Mouse (Mus musculus) adrenal gland, postnatal 4 days (tissue): Measurements from ENCODE around the gene E2f3. TPM values are rescaled to one million over a fixed set of nuclear protein-coding genes. Genes with fewer than 3 reads are reported as not detected.

Experiments
- DNase-seq, 2 experiments: peaks; one replicate each; pipeline ENCODE4 v3.0.0; 2021 to 2022; ENCODE audit warnings: low spot score in 2 of 2, mixed read lengths in 2 of 2
- long read RNA-seq, 2 experiments: library from polyadenylated mRNA; stranded (forward); transcript quantifications; one replicate each; pipeline ENCODE4 v2.0.0; 2021
- total RNA-seq, 2 experiments: library from RNA; stranded (reverse); gene quantifications; 2 replicates each; pipeline ENCODE4 v1.2.3; 2021

Gene E2f3
- total RNA-seq = 10 to 100 TPM; 17.2 to 20.3 TPM
- long read RNA-seq, experiment 1, full-length matches to known transcripts = 3 of 7 reads
- long read RNA-seq, experiment 1, partial matches to known transcripts = 0 of 7 reads
- long read RNA-seq, experiment 1, other reads (novel, unspliced or antisense) = 4 of 7 reads
- long read RNA-seq, experiment 2, partial matches to known transcripts = 1 of 8 reads
- long read RNA-seq, experiment 2, other reads (novel, unspliced or antisense) = 7 of 8 reads

DNA sequence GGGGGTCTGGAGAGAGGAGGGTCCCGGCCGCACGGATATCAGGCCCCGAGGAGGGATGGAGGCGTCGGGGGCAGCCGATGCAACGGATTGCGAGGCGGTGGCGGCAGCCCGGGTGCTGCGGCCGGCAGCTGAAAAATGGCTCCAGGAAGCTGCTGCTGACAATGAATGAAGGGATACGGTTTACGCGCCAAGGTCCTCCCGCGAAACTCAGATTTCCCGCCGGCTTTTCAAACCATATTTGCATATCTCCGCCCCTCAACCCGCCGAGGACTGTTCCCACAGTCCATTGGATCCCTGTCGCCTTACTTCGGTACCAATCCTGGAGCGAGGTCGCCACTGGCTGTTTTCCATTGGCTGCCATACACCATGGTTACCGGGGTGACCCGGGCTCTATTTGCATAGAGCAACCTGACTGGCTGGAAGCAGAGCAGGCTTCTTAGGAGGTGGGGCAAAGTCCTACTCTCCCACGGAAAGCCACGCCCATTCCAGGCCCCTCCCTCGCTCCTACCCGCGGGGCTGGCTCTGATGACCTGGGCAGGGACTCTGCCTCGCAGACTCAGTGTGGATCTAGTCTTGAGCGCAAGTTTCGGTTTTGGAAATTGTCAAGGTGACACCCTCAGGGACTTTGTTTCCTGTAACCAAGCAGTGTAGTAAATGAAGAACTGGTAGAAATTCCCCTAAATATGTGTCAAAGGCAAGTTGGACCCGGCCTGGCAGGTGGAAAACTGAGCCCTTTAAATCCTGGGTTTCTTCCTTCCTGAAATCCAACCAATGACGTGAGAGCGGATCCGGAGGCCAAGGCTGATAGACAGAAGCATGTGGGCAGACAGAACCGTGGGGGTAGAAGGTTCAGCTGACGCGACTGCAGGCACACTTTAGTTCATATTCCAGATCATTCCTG is at the start of gene E2f3:
Gene E2f3, minus strand, starts transcription at position 209 of the 901 bp plus-strand sequence.
- DNase-seq = peak; percentile 93 to 97

GRCm38 (mm10) chr13:30034540-30034939 is 48.7 kb upstream of the E2f3 start:
- no peak for DNase-seq

- DNase-seq = no peak
Observed at GRCm38 (mm10) chr13:30031684-30032335, 45.9 kb upstream of the E2f3 start.

- DNase-seq = no peak
Observed at GRCm38 (mm10) chr13:30027841-30028240, 42.0 kb upstream of the E2f3 start.

- DNase-seq = no peak
Observed at GRCm38 (mm10) chr13:30022487-30022886, 36.6 kb upstream of the E2f3 start.

- no peak for DNase-seq
Observed at GRCm38 (mm10) chr13:30018573-30018972, 32.7 kb upstream of the E2f3 start.

GRCm38 (mm10) chr13:30017611-30018010 is 31.7 kb upstream of the E2f3 start:
- no peak for DNase-seq

- DNase-seq = no peak
Observed at GRCm38 (mm10) chr13:30014576-30014975, 28.7 kb upstream of the E2f3 start.

DNA sequence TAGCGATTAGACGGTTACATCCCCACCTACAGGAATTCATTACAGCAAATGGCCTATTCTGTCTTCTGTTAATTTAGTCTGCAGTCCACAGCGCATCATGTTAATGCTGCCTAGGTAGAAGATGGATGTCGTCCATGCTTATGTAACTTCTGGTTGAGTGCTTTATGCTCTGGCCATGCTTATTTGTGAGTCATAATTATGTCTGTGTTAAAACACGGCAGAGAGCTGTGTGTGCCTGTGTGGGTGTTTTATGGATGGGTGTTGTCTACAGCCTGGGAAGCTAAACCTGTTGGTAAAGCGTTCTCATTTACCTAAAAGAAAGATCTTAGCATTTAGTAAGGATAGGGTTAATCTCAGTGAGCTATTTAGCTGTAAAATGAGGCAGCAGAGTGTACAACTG is 26.4 kb upstream of the E2f3 start:
- no peak for DNase-seq

DNA sequence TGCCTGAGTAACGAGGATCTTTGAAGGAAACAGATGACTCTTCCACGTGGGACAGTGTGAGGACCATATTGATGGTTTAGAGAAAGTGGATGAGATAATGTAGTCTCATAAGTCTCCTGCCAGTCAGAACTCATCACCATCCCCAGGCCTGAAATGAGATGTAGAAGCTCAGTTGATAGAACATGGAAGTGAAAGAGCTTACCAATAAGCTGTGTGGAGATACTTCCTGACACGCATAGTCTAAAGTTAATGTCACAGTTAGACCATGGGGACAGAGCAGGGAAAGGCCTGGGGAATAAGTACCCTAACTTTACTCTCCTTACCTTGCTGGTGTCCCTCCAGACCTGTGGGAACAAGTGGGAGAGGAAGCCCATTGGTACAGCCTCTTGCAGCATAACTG is 22.9 kb upstream of the E2f3 start:
- DNase-seq = no peak

DNA sequence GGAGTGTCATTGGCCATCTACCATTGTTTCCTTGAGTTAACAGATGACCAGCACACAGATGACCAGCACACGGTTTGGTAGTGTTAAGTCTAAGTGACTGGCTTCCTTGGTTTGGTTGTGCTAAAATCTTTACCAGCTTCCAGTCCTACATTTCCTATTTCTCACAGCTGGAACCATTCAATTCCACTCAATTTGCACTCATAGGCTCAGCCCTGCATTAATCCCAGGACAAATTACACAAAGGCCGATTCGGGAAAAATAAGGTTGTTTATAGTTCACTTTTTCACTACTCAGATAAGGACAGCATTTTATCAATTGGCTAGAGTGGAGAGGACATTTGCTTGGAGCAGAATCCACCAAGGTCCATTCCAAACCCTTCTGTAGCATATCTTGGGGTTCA is 19.6 kb upstream of the E2f3 start:
- no peak for DNase-seq

DNA sequence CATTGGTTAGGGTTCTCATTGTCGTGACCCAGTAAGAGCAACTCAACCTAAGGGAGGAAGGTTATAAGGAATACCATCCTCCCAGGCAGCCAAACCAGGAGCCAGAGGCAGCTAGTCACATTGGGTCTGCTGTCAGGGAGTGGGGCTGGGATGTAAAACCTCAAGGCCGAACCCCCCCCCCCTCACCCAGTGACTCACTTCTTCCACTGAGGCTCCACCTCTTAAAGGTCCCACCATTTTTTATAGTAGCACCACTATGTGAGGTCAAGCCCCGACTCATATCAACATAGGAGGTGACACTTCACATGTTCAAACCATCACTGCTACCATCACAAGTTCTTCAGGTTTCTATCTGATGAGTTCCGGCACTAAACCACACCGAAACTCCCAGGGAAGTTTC is 19.0 kb upstream of the E2f3 start:
- no peak for DNase-seq

DNA sequence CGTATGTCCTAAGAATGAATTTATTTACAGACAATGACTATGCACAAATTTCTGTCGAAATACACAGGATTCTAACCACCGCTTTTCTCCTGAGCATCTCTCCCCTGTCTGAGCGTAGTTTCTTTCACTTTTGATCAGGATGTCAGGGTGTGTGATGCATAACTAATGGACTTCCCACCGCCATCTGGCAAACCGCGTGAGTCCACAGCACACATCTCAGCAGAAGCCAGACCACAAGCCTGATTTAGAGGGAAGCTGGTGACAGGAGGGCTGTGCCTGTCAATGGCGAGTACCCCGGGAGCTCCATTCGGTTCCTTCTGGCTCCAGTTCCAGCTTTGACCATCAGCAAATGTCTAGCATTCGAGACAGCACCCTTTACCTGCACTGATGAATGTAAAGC is 17.3 kb upstream of the E2f3 start:
- DNase-seq = no peak

- no peak for DNase-seq
Observed at GRCm38 (mm10) chr13:30001041-30001440, 15.2 kb upstream of the E2f3 start.

DNA sequence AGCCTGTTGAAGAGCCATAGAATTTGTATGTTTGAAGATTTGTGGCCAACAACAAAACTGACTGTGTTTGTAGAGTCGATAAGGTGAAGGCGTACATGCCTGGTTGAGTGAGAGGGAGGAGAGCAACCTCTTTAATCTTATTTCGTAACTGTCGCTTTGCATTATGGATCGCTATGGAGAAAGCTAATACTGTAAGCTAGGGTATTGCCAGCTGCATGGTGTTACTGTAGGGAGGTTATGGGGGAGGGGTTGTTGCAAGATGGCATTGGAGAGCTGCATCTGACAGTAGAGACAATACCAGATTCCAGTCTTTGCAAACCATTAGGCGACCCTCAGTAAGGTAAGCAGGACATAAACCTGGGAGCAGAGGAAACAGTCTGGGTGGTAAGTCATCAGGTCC is 2.1 kb upstream of the E2f3 start:
- DNase-seq = no peak

DNA sequence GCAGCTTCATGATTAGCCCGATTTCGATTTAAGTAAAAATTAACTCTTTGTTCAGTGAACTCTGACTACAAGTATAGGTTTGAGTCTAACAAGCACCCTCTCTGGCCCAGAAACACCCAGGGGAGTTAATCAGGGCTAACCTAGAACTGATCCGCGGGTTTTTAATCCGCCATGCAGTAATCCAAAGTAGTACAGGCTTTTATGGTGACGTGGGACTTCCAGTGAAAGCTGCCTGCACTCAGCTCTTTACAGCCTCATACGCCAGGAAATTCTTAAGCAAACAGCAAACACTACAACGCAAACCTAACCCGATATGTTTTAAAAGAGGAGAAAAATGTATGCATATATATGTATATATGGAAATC is 875 bp upstream of the E2f3 start:
- DNase-seq = no peak

DNA sequence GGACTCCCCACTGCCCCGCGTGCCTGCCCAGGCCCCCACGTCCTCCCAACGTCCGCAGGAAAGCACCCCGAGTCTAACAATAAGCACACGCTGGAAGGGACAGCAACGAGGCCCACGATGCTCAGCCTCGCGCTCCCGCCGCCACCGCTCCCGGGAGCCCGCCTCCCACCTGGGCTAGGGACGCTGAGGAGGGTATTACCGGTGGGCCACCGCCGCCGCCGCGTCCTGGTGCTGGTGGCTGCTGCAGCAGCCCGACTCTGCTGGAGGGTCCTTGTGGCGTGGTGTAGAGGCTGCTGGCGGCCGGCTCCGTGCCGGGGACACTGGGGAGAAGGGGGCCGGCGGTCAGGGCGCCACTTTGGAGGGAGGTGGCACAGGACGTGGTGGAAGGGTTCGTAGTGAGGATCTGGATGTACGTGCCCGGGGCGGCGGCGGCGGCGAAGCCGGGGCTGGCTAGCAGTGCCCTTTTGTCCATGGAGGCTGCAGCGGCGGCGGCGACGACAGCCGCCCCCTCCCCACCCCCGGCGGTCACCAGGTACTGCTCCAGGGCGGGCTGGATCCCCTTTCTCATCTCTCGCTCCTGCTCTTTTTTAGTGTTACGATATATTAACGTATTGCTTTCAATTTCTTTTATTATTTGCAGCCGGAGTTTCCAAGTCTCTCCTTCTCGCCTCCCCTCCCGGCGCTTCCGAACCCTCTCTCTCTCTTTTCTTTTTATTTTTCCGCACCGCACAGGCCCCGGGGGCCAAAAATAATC is 585 bp downstream of the E2f3 start:
- DNase-seq = peak; percentile 7 to 35

DNA sequence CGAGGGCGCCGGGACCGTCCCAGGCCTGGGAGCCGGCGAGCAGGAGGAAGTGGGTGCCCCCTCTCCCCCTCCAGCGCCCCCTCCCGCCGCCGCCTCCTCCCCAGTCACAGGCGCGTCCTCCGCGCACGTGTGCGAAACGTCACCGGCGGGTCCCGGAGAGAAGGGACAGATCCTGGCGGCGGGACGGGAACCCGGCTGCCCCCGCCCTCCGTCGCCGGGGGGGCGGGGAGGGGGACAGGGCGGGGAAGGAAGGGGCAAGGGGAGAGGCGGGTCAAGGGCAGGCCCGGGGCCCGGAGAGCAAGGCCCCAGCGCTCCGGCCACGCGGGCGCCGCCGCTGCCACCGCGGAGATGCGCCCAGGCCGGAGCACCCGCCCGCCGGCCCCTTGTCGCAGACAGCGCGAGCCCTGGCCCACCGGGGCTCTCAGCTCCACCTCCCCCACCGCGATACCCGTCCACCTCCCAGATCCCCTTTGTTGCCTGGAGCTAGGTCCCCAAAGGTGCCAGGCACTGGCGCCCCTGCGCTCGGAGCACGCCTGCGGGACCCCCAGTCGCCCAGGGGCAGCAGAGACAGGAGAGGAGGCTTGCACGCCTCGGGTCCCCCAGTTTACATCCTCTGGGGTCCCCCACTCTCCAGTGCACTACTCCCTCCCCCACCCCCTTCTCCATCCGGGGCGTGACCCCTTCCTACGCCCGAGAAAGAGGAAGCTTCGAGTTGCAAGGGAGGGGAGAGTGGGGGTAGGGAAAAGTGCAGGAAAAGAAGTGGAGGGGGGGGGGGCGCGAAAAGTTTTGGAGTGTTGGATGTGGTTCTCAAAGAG is 1.4 kb downstream of the E2f3 start:
- peak; percentile 57 to 65 for DNase-seq

GRCm38 (mm10) chr13:29983523-29984191 is 2.2 kb downstream of the E2f3 start:
- peak; percentile 15 to 18 for DNase-seq

GRCm38 (mm10) chr13:29983037-29983436 is 2.8 kb downstream of the E2f3 start:
- DNase-seq = no peak
